Mouse (Mus musculus) ES-Bruce4 (cell line): ENCODE measurements around the gene Dclre1a. TPM values are rescaled to one million over a fixed set of nuclear protein-coding genes. Genes with fewer than 3 reads are reported as not detected.

ENCODE experiments used
- H3K27ac ChIP-seq: 2 replicates; pipeline ENCODE4 v1.5.1; 2012; ENCODE audit warnings: low read length, inconsistent platforms; ENCODE audit not compliant: insufficient read depth
- H3K27me3 ChIP-seq: 2 replicates; pipeline ENCODE4 v1.6.1; 2012; ENCODE audit warnings: mild to moderate bottlenecking, low read length, inconsistent platforms; ENCODE audit not compliant: control insufficient read depth, poor library complexity, insufficient read depth, severe bottlenecking
- H3K36me3 ChIP-seq: 2 replicates; pipeline ENCODE4 v1.6.1; 2012; ENCODE audit warnings: inconsistent platforms, mild to moderate bottlenecking, low read length, moderate library complexity; ENCODE audit not compliant: control insufficient read depth, poor library complexity, insufficient read depth, severe bottlenecking
- H3K4me1 ChIP-seq: one replicate; pipeline ENCODE4 v1.8.1; 2011; ENCODE audit warnings: low read length; ENCODE audit not compliant: control insufficient read depth, insufficient read depth
- H3K4me3 ChIP-seq: 2 replicates; pipeline ENCODE4 v1.5.1; 2011; ENCODE audit warnings: low read depth, mild to moderate bottlenecking, low read length
- H3K9ac ChIP-seq: 2 replicates; pipeline ENCODE4 v1.6.1; 2012; ENCODE audit warnings: low read depth, mild to moderate bottlenecking, inconsistent platforms; ENCODE audit not compliant: poor library complexity, severe bottlenecking
- H3K9me3 ChIP-seq: replicated peaks from 2 replicates; pipeline ENCODE4 v1.6.1; 2012; ENCODE audit warnings: mild to moderate bottlenecking, low read length, inconsistent platforms; ENCODE audit not compliant: control insufficient read depth, poor library complexity, insufficient read depth, severe bottlenecking
- CTCF ChIP-seq: IDR thresholded peaks from one replicate; pipeline ENCODE4 v1.8.1; 2011; ENCODE audit warnings: low read depth, low read length
- EP300 ChIP-seq: IDR thresholded peaks from 2 replicates; pipeline ENCODE4 v1.6.1; 2011; ENCODE audit warnings: low read depth, low read length; ENCODE audit not compliant: insufficient read depth
- POLR2A ChIP-seq: IDR thresholded peaks from one replicate; pipeline ENCODE4 v1.8.1; 2011; ENCODE audit warnings: low read length; ENCODE audit not compliant: insufficient read depth
- polyA plus RNA-seq: library from polyadenylated mRNA; stranded (reverse); fragments of >200 nt; gene quantifications from 2 replicates; pipeline ENCODE4 v1.2.4, GENCODE M21; 2011; ENCODE audit warnings: low read depth; ENCODE audit not compliant: missing spikeins, insufficient read depth, insufficient read length

Dclre1a gene
- polyA plus RNA-seq, 1 experiment: 14.0 TPM

GRCm38 (mm10) chr19:56546031-56546430 lies 2.0 kb downstream of the Dclre1a start:
- no peak for TF ChIP-seq CTCF
- TF ChIP-seq EP300: no peak
- TF ChIP-seq POLR2A: no peak
- H3K27me3 ChIP-seq: no peaks in the 10 kb centered on the region
- no peaks in the 10 kb centered on the region for H3K4me1 ChIP-seq
- H3K9ac ChIP-seq: no peak overlapping the region
- no peak overlapping the region for H3K27ac ChIP-seq
- no peak overlapping the region for H3K4me3 ChIP-seq
- H3K9me3 ChIP-seq: no peaks in the 10 kb centered on the region
- H3K36me3 ChIP-seq: no peaks in the 10 kb centered on the region

GRCm38 (mm10) chr19:56544681-56545388 lies 3.2 kb downstream of the Dclre1a start:
- H3K4me3 ChIP-seq: no peak overlapping the region
- no peaks in the 10 kb centered on the region for H3K27me3 ChIP-seq
- no peaks in the 10 kb centered on the region for H3K9me3 ChIP-seq
- H3K27ac ChIP-seq: no peak overlapping the region
- no peaks in the 10 kb centered on the region for H3K36me3 ChIP-seq
- no peaks in the 10 kb centered on the region for H3K4me1 ChIP-seq
- no peak overlapping the region for H3K9ac ChIP-seq
- TF ChIP-seq EP300 (no peak), POLR2A (no peak), CTCF (no peak)

GRCm38 (mm10) chr19:56543320-56543719 lies 4.7 kb downstream of the Dclre1a start:
- Histone ChIP-seq H3K9me3 (no peaks in the 10 kb centered on the region), H3K36me3 (no peaks in the 10 kb centered on the region), H3K9ac (no peak overlapping the region), H3K27me3 (no peaks in the 10 kb centered on the region), H3K4me1 (no peaks in the 10 kb centered on the region), H3K27ac (no peak overlapping the region), H3K4me3 (no peak overlapping the region)
- TF ChIP-seq EP300 (no peak), POLR2A (no peak), CTCF (no peak)

- no peaks in the 10 kb centered on the region for H3K27me3 ChIP-seq
- TF ChIP-seq EP300: no peak
- no peak for TF ChIP-seq CTCF
- TF ChIP-seq POLR2A: no peak
- H3K27ac ChIP-seq: no peak overlapping the region
- no peak overlapping the region for H3K4me3 ChIP-seq
- no peaks in the 10 kb centered on the region for H3K4me1 ChIP-seq
- H3K36me3 ChIP-seq: peaks cover 2% of the 10 kb centered on the region; the same call in 1 of the 2 replicates
- no peaks in the 10 kb centered on the region for H3K9me3 ChIP-seq
- no peak overlapping the region for H3K9ac ChIP-seq
These were observed 12.3 kb downstream of the Dclre1a start for GRCm38 (mm10) chr19:56535765-56536164.

GRCm38 (mm10) chr19:56535064-56535463 lies 13.0 kb downstream of the Dclre1a start:
- Histone ChIP-seq H3K9ac (no peak overlapping the region), H3K27me3 (no peaks in the 10 kb centered on the region), H3K4me3 (no peak overlapping the region), H3K9me3 (no peaks in the 10 kb centered on the region), H3K4me1 (no peaks in the 10 kb centered on the region), H3K36me3 (peaks cover 2% of the 10 kb centered on the region; the same call in 1 of the 2 replicates), H3K27ac (no peak overlapping the region)
- no peak for TF ChIP-seq EP300
- no peak for TF ChIP-seq CTCF

- H3K36me3 ChIP-seq: peaks cover 2% of the 10 kb centered on the region; the same call in 1 of the 2 replicates
- TF ChIP-seq CTCF (no peak), POLR2A (no peak), EP300 (no peak)
- H3K27me3 ChIP-seq: no peaks in the 10 kb centered on the region
- H3K27ac ChIP-seq: no peak overlapping the region
- no peaks in the 10 kb centered on the region for H3K4me1 ChIP-seq
- H3K4me3 ChIP-seq: no peak overlapping the region
- no peaks in the 10 kb centered on the region for H3K9me3 ChIP-seq
- H3K9ac ChIP-seq: no peak overlapping the region
These were observed 13.7 kb downstream of the Dclre1a start for GRCm38 (mm10) chr19:56534337-56534736.
